Mouse (Mus musculus) ES-E14 (cell line): ENCODE measurements around the gene Csf2ra. TPM values are rescaled to one million over a fixed set of nuclear protein-coding genes. Genes with fewer than 3 reads are reported as not detected.
"Not testable (repeated sequence)": the region's sequence is repeated elsewhere in the genome, so short reads cannot be mapped to it uniquely, and the experiment has no call there.

Experiments
- DNase-seq: peaks from one replicate; pipeline ENCODE4 v3.0.0-alpha.2; 2013; ENCODE audit warnings: low read depth, low spot score
- H3K27ac ChIP-seq: 2 replicates; pipeline ENCODE4 v1.5.1; 2012; ENCODE audit warnings: low read depth, mild to moderate bottlenecking, low read length, moderate library complexity, mixed read lengths; ENCODE audit not compliant: poor library complexity, insufficient read depth, severe bottlenecking
- H3K36me3 ChIP-seq: 2 replicates; pipeline ENCODE4 v1.6.1; 2012; ENCODE audit warnings: mild to moderate bottlenecking, low read length, moderate library complexity, mixed read lengths; ENCODE audit not compliant: control insufficient read depth, poor library complexity, insufficient read depth, severe bottlenecking
- H3K4me1 ChIP-seq, 2 experiments: fragments of 150-350 bp in 1 of 2; sonication (generic) in 1 of 2; 2 replicates each; pipeline ENCODE4 v1.6.1; 2012; ENCODE audit warnings: low read length in 2 of 2, mild to moderate bottlenecking in 1 of 2, mixed read lengths in 1 of 2; ENCODE audit not compliant: control insufficient read depth in 2 of 2, insufficient read depth in 2 of 2, poor library complexity in 1 of 2
- H3K4me3 ChIP-seq, 2 experiments: fragments of 150-350 bp in 1 of 2; sonication (generic) in 1 of 2; 2 replicates each; pipeline ENCODE4 v1.5.1; 2012; ENCODE audit warnings: low read length in 2 of 2, low read depth in 1 of 2, mild to moderate bottlenecking in 1 of 2, mixed read lengths in 1 of 2; ENCODE audit not compliant: insufficient read depth in 1 of 2, poor library complexity in 1 of 2, severe bottlenecking in 1 of 2
- H3K9ac ChIP-seq: 2 replicates; pipeline ENCODE4 v1.6.1; 2012; ENCODE audit warnings: low read depth, mild to moderate bottlenecking, low read length, mixed read lengths; ENCODE audit not compliant: poor library complexity, insufficient read depth, severe bottlenecking
- H3K9me3 ChIP-seq: fragments of 150-350 bp; sonication (generic); 2 replicates; pipeline ENCODE4 v1.6.1; 2012; ENCODE audit warnings: low read depth, mild to moderate bottlenecking, low read length; ENCODE audit not compliant: control insufficient read depth, insufficient read depth
- CHD2 ChIP-seq: IDR thresholded peaks from 2 replicates; pipeline ENCODE4 v1.6.1; 2014; ENCODE audit warnings: mild to moderate bottlenecking, low read depth, low read length, inconsistent platforms
- HCFC1 ChIP-seq: IDR thresholded peaks from 2 replicates; pipeline ENCODE4 v1.6.1; 2012; ENCODE audit warnings: low read length, inconsistent platforms, borderline replicate concordance; ENCODE audit not compliant: insufficient read depth
- MAFK ChIP-seq: IDR thresholded peaks from 2 replicates; pipeline ENCODE4 v1.6.1; 2014; ENCODE audit warnings: mild to moderate bottlenecking, low read depth, low read length, inconsistent platforms; ENCODE audit not compliant: insufficient read depth
- ZC3H11A ChIP-seq: IDR thresholded peaks from 2 replicates; pipeline ENCODE4 v1.6.1; 2012; ENCODE audit warnings: low read depth, mild to moderate bottlenecking, inconsistent platforms, low read length, borderline replicate concordance
- ZNF384 ChIP-seq: IDR thresholded peaks from 2 replicates; pipeline ENCODE4 v1.6.1; 2012; ENCODE audit warnings: low read depth, low read length, inconsistent platforms
- in situ Hi-C, 2 experiments: fragments of 600-800 bp; cut with MboI; formaldehyde crosslinking; loops; one replicate each; pipeline ENCODE4 v1.15.1; 2025; ENCODE audit warnings: low sequenced_read_pairs in 2 of 2, inconsistent platforms in 1 of 2; ENCODE audit not compliant: unreplicated experiment in 2 of 2
- total RNA-seq: library from RNA; depleted of rRNA; stranded (reverse); fragments of 300-350 nt; gene quantifications from 2 replicates; pipeline ENCODE4 v1.2.3, GENCODE M21; 2012

Csf2ra gene
- total RNA-seq, 1 experiment = 17.3 TPM

DNA sequence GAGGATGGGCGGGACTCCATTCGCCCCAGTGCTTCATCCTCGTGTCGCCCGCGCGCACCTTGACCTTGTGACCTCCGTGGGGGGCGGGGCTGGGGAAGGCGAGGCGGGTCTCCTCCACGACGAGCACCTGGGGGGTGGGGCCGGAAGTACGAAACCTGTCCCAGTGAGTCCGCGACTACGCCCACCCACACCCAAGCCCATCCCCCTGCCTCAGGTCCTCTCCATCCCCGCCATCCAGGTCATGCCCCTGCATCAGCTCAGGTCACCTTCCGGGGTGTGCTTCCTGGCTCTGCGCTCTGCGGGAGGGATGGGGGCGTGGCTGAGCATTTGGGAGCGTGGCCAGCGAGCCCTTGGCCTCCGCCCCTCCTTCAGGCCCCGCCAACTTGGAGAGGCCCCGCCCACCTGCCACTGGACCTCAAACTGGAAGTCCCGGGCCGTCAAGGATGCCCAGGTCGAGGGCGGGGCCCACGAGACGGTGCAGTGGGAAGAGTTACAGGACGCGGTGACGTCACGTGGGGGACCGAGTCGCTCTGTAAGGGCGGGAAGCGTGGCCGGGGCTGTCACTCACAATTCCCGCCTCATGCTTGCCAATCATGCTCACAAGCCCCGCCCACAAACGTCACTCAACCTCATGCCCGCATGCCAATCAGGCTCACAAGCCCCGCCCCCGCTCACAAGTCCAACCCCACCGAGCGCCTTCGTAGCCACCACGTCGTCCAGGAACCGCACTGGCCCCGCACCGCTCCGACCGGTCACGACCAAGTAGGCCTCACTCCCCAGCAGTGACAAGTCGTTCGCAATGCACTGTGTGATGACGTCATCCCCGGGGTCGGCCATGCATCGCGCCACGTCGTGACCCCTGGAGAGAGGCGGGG, 2.5 kb downstream of the Csf2ra start:
- Histone ChIP-seq H3K36me3 (peaks cover 7% of the 10 kb centered on the region; the same call in 1 of the 2 replicates), H3K9ac (peak overlapping the region; percentile 19; the same call in 1 of the 2 replicates), H3K4me3 (peak overlapping the region; percentile 71 to 76), H3K4me1 (peaks cover 0 to 5% of the 10 kb centered on the region in 2 experiments; a peak in 1 of 4 replicates), H3K9me3 (no peaks in the 10 kb centered on the region), H3K27ac (peak overlapping the region; percentile 92)
- TF ChIP-seq ZNF384 = no peak
- TF ChIP-seq HCFC1 = no peak
- no peak for TF ChIP-seq ZC3H11A
- no peak for TF ChIP-seq CHD2
- TF ChIP-seq MAFK = no peak
- in situ Hi-C loops = no loop called here
- peak; percentile 82 for DNase-seq

DNA sequence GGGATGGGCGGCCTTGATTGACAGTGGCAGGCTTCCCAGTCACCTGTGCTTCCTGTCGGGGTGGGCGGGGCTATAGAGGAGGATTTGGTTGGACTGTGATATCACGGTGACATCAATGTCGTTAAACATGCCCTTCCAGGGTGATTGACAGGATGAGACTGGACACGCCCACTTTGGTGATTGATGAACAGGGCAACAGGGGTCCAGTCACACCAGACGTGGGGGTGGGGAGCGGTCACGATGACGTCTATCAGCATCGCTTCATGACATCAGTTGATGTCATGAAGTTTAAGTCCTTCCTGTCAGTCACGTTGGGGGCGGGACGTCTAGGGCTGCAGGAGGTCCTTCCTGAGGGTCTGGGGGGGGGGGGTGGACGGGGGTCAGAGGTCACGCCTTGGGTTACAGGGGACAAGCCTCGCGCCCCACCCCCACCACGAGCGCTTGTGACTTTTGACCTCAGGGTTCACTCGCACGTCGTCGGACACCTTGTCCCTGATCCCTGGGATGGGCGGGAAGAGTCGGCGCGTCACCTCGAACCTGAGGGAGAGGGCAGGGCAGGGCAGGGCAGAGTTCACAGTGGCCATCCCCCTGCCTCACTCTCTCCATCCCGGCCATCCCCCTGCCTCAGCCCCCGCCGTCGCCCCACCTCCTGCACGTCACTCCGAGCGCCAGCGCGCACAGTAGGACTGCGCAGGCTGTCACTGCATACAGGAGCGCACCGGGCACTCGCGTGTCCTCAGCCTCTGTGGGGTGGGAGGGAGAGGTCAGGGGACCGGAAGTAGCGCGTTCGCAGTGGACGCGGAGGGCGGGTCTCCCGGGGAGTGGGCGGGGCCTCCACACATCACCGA, 3.3 kb downstream of the Csf2ra start:
- in situ Hi-C loops = no loop called here
- H3K27ac ChIP-seq = peak overlapping the region; percentile 92
- no peaks in the 10 kb centered on the region for H3K9me3 ChIP-seq
- H3K4me3 ChIP-seq = peak overlapping the region; percentile 71 to 76
- H3K4me1 ChIP-seq = peaks cover 0 to 5% of the 10 kb centered on the region in 2 experiments; a peak in 1 of 4 replicates
- DNase-seq = no peak
- H3K36me3 ChIP-seq = peaks cover 7% of the 10 kb centered on the region; the same call in 1 of the 2 replicates
- peak overlapping the region; percentile 24; the same call in 1 of the 2 replicates for H3K9ac ChIP-seq
- 0 out of 2 replicates have a peak, but pooled peaks have one; percentile 14 for TF ChIP-seq CHD2
- TF ChIP-seq ZNF384 = no peak

DNA sequence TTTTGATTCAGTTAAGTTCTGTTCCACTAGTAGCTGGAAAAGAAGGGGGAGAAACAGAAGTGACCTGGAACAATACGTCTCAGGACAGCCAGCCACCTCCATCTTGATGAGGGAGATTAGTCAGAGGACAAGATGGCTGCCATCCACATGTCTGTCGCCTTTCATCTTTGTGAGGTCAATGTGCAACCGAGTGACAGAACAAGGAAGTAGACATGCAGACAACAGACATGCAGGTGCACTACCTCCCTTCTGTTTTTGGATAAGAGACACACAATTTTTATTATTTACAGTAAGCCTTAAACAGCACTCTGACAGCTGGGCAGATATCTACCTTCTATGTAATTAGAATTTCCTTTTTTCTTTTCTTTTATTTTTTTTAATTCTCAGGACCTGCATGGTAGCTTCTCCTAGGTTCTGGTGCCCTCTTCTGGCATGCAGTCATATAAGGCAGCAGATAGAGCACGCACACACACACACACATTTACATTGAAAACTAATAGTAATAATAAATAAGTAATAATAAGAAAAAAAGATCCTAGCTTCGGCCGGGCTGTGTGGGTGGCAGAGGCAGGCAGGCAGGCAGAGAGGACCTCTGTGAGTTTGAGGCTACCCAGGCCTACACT, 4.4 kb downstream of the Csf2ra start:
- no peak for TF ChIP-seq CHD2
- no peak for TF ChIP-seq ZNF384
- no peak for TF ChIP-seq ZC3H11A
- no peak for TF ChIP-seq MAFK
- no peak for TF ChIP-seq HCFC1
- Histone ChIP-seq H3K4me3 (no peak overlapping the region), H3K4me1 (peaks cover 0 to 5% of the 10 kb centered on the region in 2 experiments; a peak in 1 of 4 replicates), H3K36me3 (peaks cover 7% of the 10 kb centered on the region; the same call in 1 of the 2 replicates), H3K27ac (no peak overlapping the region), H3K9me3 (no peaks in the 10 kb centered on the region), H3K9ac (no peak overlapping the region)
- DNase-seq = peak; percentile 96
- in situ Hi-C loops = no loop called here

DNA sequence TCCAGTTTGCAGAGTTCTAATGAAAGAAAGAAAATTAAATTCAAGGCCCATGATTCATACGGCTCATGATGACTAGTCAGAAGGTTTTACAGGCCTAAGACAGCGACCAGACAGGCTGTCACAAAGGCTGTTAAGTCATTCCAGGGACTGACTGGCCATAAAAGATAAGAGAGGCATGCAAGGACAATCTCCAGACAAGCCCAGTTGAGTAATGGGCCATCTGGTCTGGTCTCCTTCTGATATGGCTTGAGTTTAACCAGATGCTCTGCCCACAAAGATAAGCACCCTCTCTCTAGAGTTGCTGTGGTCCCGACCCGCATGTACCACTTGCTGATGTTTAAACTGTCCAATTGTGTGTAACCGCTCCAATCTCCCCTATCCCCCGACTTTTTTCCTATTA, 20.7 kb downstream of the Csf2ra start:
- H3K4me1 ChIP-seq, H3K9ac ChIP-seq, H3K36me3 ChIP-seq, H3K27ac ChIP-seq, H3K9me3 ChIP-seq, H3K4me3 ChIP-seq, DNase-seq, in situ Hi-C loops: not testable (repeated sequence)
